Mouse (Mus musculus) activated CD4-positive, CD25-positive, alpha-beta regulatory T cell (primary cell): ENCODE data around the gene Gal3st2b. TPM values are rescaled to one million over a fixed set of nuclear protein-coding genes. Genes with fewer than 3 reads are reported as not detected.

Source experiments
- polyA plus RNA-seq, 2 experiments: library from polyadenylated mRNA; unstranded; fragments of 100-300 nt; shearing (Covaris generic); gene quantifications; one replicate each; pipeline ENCODE4 v1.2.1; 2017

Gal3st2b gene
- polyA plus RNA-seq, result under 1 TPM in 1 of 2 experiments, not detected in 1; 0.23 TPM

GRCm38 (mm10) chr1:93918011-93918410 is at the start of gene Gal3st2b:
Gal3st2b (plus strand) TSS chr1:93918311.

GRCm38 (mm10) chr1:93990209-93990608 is 72.1 kb downstream of the Gal3st2b start, which contains the start of gene Gal3st2c:
Gal3st2c (plus strand) TSS chr1:93990509.

Other genes with a start within 250 kb of the Gal3st2b start
- gene Bok, start 232.7 kb upstream of the Gal3st2b start, polyA plus RNA-seq, result under 1 TPM in 1 of 2 experiments, not detected in 1; 0.38 TPM
- gene Atg4b, start 166.8 kb upstream of the Gal3st2b start, polyA plus RNA-seq, result 100 to 1,000 TPM in 1 of 2 experiments, 10 to 100 TPM in 1; 74.7 to 112 TPM
- 10 to 100 TPM; 31.4 to 34.9 TPM for gene Thap4, start 163.4 kb upstream of the Gal3st2b start, polyA plus RNA-seq
- 100 to 1,000 TPM; 116 to 166 TPM for gene Dtymk, start 116.4 kb upstream of the Gal3st2b start, polyA plus RNA-seq
- gene Ing5, start 114.3 kb upstream of the Gal3st2b start, polyA plus RNA-seq, result 10 to 100 TPM; 15.0 to 19.3 TPM
- 10 to 100 TPM; 14.3 to 16.1 TPM for gene D2hgdh, start 93.4 kb upstream of the Gal3st2b start, polyA plus RNA-seq
- gene Gal3st2, start 57.0 kb upstream of the Gal3st2b start, polyA plus RNA-seq, result under 1 TPM in 1 of 2 experiments, not detected in 1; 0.39 TPM
- under 1 TPM; 0.04 to 0.63 TPM for gene Gal3st2c, start 72.2 kb downstream of the Gal3st2b start, polyA plus RNA-seq
- under 1 TPM; 0.12 to 0.20 TPM for gene Neu4, start 102.1 kb downstream of the Gal3st2b start, polyA plus RNA-seq
- 10 to 100 TPM; 61.8 to 64.8 TPM for gene Pdcd1, start 134.2 kb downstream of the Gal3st2b start, polyA plus RNA-seq